Mouse (Mus musculus) spleen, embryonic (tissue): ENCODE results near the gene Zbed4.
"Not testable (repeated sequence)": the region's sequence is repeated elsewhere in the genome, so short reads cannot be mapped to it uniquely, and the experiment has no call there.

Experiments used
- CTCF ChIA-PET: fragments of 350-600 bp; sonication (Branson Sonifier 250); formaldehyde crosslinking; loops from one replicate; lab custom pipeline; 2022; lab: Charles Lee

Zbed4 gene

DNA sequence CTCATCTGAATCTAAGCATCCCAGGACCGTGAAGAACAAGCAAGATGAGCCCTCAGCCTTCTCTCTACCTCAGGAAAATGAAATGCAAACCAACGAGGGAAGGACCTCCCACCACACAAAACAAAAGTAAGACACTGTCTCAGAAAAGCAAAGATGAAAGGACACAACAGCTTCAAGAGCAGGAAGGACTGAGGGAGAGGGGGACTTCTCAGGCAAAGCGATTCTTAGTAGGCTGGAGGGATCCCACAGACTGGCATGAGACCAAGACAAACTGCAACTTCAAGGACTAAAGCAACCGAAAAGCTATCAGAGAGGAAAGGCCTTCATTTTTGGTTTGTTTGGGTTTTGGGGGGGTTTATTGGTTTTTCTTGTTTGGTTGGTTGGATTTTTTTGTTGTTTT is 15.3 kb upstream of the Zbed4 start:
- CTCF ChIA-PET, result interaction anchor here (0.6 kb wide), 1 partner anchor 8 kb away, joined by 3 read pairs; no protein-coding TSS in a partner anchor

DNA sequence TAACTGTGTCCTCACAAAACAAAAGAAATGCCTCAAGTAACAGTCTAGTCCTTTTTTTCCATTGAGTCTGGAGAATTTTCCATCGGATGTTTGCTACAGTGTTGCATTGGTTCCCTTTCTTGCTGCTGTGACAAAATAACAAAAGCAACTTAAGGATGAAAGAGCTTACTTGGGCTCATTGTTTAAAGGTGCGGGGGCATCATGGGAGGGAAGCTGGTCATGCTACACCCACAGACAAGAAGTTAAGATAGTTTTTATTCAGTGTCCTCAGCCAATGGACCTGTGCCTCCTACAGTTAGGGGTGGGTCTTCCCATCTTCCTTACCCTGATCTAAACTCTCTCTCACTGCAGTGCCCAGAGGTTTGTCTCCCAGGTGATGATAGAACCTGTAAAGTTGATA is 13.0 kb upstream of the Zbed4 start:
- CTCF ChIA-PET, result no interaction called here

DNA sequence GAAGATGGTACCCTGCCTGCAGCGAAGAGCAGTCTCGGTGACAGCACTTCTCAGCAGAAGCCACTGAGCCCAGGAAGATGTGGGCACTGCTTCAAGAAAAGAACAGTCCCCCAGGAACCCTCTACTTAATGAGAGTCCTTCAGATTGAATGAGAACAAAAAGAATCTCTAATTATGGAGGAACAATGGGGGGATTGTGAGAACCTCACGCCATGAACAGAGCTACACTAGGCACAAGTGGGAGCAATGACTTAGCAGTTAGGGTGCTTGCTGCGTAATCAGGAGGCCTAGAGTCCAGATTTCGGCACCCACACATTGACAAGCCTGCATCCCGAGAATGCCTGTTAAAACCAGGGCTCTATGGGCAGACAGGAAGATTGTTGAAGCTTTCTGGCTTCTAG is 10.1 kb upstream of the Zbed4 start:
- CTCF ChIA-PET, result no interaction called here

DNA sequence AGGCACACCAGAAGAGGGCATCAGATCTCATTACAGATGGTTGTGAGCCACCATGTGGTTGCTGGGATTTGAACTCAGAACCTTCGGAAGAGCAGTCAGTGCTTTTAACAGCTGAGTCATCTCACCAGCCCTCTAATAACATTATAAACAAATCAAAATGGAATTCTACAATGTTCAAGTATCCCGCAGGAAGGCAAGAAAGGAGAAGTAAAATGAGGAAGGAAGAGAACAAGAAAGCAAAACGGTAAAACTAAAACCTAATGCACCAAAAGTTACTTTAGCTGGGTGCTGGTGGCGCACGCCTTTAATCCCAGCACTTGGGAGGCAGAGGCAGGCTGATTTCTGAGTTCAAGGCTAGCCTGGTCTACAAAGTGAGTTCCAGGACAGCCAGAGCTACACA is 8.1 kb upstream of the Zbed4 start:
- CTCF ChIA-PET, result not testable (repeated sequence)

DNA sequence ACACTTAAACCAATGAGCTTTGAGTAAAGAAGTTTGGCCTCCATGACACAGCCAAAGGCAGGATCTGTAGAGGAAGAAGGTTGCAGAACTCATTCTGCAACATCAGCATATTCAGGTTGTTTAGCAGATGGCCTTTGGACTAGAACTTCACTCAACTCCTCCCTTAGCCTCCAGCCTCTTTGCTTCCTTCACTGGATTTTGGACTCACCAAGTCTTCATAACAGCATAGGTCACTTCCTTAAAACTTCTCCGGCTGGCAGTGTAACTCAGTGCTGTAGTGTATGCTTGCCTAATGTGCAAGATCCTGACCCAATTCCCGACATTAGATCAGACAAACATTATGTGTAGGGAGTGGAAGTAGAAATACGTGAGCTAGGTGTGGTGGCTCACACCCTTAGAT is 6.1 kb upstream of the Zbed4 start:
- CTCF ChIA-PET, result no interaction called here

DNA sequence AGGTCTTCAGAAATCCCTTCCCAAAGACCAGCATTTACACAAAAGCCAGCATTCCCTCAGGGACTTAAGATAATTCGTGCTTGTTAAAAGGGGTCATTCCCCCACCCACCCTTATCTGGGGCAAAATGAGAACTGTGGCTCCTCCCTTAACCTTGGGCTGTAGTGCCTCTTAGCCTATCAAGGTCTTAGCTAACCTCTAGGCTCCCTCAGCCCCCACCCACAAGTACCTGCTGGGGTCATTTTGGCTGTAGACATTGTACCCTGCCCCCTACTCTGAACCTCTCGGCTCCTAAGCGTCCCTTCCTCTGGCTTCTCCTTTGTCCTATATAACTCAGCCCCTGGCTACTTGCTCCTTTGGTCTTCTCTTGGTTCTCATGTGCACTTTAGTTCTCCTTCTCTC is 5.5 kb upstream of the Zbed4 start:
- CTCF ChIA-PET, result no interaction called here

DNA sequence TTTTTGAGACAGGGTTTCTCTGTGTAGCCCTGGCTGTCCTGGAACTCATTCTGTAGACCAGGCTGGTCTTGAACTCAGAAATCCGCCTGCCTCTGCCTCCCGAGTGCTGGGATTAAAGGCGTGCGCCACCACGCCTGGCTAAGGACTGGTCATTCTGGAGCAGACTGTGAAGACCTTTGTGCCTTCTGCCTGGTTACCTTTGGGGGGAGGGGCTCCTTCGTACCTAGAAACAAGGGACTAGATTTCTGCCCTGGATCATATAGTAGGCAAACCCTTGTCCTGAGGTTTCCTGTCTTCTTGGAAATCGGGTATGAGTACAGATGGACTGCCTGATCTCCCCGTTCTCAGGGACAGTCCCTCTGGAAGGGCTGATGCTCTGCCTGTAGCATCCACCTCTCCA is 1.8 kb upstream of the Zbed4 start:
- CTCF ChIA-PET, result not testable (repeated sequence)

DNA sequence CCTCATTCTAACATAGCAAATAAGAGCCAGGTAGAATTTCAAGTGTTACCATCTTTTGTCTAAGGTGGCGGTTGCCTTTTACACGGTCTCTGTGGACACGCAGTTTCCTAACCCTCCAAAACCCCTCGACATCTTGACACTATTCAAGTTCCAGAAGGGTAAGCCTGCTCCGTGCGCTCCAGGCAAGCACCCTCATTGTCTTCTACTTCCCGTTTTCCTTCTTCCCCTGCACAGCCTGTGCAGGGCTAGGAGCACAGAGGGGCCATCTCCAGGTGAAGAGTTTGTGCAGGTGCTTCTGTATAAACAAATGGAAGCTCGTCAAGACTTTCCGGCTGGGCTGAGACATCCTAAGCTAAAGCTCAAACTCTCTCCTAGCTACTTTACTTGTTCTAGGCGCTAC is 1.4 kb upstream of the Zbed4 start:
- CTCF ChIA-PET, result no interaction called here

DNA sequence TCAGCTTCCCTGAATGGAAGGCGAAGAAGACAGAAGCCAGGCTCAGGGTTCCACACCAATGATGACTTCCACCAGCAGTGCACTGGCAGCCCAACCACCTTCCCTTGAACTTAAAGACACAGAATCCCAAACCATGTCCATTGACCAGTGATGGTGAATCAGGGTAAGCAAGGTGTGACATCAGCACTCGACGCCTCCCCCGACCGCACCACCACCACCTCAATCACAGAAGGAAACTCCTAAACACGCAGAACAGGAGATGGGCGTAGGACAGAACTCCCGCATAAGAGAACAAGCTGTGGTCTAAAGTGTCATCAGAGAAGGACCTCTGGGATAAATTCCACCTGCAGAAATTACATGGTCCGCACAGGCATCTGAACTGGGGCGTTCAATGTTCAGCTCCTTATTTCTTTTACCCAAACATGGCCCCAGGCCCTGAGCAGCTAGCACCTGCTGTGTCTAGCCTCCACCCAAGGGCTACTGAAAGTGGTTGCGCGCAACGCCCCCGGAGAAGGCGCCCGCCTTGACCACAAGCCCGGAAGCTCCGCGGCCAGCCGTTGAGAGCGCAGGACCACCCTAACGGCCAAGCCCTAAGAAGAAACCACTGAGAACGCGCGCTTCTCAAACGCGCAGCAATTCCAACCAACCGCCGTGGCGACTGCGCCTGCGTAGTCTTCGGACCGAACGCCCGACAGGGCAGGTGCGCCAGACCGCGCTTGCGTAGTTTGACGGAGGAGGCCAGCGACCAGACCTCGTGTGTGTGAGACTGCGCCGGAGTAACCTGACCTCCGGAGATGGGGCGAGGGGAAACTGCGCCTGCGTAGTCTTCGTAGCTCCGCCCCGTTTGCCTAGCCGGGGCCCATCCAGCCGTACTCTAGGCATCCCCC is 540 bp upstream of the Zbed4 start:
- CTCF ChIA-PET, result no interaction called here

DNA sequence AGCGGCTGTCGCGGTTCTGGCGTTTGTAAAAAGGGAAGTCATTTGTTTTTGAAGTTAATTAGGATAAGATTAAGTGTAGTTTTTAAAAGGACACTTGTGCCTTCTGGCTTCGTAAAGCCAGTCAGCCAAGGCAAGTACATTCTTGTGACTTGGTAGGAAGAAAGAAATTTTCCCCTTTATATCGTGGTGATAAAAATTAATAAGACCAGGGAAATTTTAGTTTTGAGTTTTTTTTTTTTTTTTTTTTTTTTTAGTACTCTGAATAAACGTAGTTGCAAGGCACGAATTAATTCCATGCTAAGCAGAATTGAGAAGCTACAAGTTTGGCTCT is 908 bp downstream of the Zbed4 start:
- CTCF ChIA-PET, result no interaction called here

DNA sequence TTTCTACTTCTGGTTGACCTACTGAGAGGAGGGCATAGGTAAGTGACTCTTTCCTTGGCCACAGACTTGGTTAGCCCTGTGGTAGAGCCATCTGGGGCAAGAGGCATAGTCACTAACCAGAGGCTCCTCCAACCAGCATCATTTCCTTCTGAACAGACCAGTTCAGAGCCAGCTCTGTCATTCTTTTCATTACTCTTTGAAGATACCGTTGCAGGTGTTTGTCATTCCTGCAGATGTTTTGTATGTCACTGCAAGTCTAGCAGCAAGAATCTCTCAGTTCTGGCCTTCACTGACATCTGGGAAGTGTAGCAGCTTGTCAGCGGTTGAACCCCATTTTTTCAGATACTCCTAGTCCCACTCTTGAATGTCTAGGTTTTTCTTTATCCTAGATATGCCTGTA is 3.4 kb downstream of the Zbed4 start:
- CTCF ChIA-PET, result no interaction called here

DNA sequence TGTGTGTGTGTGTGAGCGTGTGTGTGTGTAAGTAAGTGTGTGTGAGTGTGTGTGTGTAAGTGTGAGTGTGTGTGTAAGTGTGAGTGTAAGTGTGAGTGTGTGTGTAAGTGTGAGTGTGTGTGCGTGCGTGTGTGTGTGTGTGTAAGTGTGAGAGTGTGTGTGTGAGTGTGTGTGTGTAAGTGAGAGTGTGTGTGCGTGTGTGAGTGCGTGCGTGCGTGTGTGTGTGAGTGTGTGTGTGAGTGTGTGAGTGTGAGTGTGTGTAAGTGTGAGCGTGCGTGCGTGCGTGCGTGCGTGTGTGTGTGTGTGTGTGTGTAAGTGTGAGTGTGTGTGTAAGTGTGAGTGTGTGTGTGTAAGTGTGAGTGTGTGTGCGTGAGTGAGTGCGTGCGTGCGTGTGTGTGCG is 4.3 kb downstream of the Zbed4 start:
- CTCF ChIA-PET, result interaction anchor here (0.9 kb wide), 1 partner anchor 11 kb away, joined by 7 read pairs; no protein-coding TSS in a partner anchor

DNA sequence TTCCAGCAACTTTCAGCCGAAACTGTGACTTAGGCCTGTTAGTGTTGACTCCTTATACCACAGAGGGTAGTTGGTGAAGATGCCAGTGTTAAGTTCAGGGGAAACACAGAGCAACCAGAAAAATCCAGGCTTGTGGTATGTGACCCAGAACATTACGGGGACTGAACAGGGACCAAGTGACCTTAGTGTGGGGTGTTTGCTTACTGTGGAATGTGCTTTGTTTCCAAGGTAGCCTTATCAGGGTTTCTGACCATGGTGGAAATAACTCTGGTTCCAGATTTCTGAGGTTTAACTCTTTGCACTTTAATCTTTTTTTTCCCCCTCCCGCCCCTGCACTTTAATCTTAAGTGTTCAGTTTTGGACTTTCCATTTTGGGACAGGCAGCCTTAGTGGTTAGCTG is 6.6 kb downstream of the Zbed4 start:
- CTCF ChIA-PET, result interaction anchor here (0.6 kb wide), 1 partner anchor 465 kb away, joined by 5 read pairs; no protein-coding TSS in a partner anchor

DNA sequence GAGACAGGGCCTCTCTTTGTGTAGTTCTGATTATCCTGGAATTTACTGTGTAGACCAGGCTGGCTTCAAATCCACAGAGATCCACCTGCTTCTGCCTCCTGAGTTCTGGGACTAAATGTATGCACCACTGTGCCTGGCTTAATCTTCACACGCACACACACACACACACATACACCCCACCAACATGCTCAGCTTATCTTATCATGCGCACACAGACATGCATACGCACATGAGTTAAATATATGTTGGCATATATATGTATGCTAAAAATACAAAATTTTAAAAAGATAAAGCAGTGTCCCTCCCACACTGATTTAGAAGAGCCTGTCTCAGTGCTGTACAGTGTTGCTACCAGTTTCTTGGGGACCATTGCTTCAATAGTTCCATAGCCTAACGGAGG is 10.1 kb downstream of the Zbed4 start:
- CTCF ChIA-PET, result no interaction called here

DNA sequence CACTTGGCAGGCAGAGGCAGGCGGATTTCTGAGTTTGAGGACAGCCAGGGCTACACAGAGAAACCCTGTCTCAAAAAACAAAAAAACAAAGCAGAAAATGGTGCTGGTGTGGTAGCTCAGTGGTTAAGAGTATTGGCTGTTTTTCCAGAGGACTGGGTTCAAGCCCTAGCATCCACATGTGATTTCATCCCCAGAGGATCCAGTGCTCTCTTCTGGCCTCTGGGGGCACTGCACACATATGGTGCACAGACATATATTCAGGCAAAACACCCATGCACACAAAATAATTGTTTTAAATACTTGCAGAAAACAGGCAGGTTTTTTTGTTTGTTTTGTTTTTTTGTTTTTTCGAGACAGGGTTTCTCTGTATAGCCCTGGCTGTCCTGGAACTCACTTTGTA is 14.7 kb downstream of the Zbed4 start:
- CTCF ChIA-PET, result not testable (repeated sequence)

DNA sequence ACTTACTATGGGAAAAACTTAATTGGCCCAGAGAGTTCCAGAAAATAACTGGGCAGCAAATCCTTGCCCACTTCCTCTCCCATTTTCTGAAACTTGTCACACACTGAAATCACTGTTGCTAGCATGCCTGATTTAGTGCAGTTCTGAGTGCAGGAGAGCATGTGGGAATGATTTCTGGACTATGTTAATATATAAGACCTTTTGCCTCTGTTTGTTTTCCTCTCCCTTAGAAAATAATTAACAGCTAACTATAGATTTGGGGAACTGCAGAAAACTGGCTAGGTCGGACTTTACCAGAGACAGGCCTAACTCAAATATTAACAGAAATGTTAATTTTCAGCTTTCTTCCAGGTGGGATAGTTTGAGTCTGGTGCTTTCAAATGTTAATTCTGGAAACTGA is 17.1 kb downstream of the Zbed4 start:
- CTCF ChIA-PET, result no interaction called here

DNA sequence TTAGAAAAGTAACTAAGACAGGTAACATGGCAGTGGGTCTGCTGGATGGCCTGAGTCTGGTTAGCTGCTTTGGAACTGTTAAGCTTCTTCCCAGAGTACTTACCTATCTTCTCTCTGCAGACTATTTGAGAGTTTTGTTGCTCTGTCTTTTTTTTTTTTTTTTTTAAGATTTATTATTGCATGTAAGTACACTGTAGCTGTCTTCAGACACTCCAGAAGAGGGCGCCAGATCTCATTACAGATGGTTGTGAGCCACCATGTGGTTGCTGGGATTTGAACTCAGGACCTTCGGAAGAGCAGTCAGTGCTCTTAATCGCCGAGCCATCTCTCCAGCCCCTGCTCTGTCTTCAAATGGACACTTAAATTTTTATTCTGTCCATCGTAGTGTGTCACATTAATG is 23.2 kb downstream of the Zbed4 start:
- CTCF ChIA-PET, result not testable (repeated sequence)

DNA sequence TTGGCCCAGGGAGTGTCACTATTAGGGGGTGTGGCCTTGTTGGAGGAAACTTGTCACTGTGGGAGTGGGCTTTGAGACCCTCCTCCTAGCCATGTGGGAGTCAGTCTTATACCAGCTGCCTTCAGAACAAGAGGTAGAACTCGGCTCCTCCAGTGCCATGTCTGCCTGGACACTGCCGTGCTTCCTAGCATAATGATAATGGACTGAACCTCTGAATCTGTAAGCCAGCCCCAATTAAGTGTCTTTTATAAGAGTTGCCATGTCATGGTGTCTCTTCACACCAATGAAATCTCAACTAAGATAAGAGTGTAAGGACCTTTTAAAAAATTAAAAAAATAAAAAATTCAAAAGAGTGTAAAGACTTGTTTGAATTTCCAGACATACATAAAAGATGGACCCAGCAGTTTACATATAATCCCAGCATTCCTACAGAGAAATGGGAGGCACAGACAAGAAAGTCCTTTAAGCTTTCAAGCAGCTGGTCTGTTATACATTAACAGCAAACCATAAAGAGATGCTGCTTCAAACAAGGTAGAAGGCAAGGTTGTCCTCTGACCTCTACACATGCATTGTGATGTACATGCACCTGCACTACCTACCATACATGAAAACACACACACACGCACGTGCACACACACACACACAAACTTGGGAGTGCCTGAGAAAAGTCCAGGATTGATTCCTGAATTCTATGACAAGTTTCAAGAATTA is 40.8 kb downstream of the Zbed4 start:
- CTCF ChIA-PET, result interaction anchor here (0.6 kb wide), 1 partner anchor 76 kb away, joined by 5 read pairs; no protein-coding TSS in a partner anchor

DNA sequence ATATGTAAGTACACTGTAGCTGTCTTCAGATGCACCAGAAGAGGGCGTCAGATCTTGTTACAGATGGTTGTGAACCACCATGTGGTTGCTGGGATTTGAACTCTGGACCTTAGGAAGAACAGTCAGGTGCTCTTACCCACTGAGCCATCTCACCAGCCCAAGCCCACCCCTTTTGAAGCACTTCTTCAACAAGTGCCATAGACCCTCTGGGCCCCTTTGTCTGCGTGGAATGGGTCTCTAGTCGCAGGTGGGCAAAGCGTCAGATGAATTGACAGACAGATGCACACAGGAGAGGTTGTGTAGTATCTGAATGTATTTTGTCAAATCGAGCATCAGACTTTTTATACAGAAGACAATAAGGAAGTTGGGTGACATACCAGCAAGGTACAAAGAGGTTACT is 43.3 kb downstream of the Zbed4 start:
- CTCF ChIA-PET, result not testable (repeated sequence)

DNA sequence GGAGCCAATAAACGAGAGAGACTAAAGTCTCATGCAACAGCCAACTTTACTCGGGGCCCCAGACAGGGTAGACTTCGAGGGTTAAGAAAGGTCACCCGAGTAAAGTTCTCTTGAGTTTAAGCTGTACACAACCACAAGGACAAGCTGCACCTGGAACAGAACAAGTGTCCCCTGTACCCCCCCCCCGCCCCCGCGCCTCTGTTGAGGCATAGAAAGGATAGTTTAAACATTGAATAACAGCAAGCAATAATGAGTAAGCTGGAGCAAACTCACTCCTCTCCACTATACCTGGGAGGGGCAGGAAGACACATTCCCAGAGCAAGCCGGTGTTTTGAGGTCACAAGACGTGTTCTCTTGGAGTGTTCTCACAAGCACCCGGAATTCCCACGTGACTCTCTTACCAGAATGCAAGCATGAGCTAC is 48.5 kb downstream of the Zbed4 start:
- CTCF ChIA-PET, result no interaction called here

DNA sequence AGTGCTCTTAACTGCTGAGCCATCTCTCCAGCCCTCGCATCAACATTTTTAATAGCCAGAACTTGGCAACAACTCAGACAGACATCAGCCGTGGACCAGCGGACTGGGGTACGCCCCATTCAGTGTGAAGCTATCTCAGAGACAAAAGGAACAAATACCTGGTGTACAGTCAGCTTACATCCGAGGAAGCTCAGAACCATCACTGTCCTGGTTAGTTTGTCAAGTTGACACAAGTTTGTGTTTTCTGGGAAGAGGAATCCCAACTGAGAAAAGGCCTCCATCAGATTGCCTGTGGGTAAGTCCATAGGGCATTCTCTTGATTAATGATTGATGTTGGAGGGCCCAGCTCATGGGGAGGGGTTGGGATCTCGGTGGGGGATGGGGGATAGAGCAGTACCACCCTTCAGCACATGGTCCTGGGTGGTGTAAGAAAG is 49.5 kb downstream of the Zbed4 start:
- CTCF ChIA-PET, result no interaction called here

DNA sequence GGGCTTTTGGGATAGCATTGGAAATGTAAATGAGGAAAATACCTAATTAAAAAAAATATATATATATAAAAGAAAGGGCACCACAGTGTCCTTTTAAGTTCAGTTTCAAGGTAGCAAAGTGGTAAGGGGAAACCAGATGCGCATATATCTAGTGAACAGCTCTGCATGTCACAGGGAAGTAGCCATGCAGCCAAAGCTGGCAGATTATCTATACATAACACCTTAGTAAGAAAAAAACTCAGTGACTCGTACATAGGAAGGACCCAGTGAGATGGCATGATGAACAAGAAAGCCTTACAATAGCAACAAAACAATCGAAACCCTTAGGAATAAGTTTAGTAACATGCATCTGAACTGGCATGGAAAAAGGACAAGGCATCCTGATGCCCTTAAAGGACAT is 50.4 kb downstream of the Zbed4 start:
- CTCF ChIA-PET, result no interaction called here

DNA sequence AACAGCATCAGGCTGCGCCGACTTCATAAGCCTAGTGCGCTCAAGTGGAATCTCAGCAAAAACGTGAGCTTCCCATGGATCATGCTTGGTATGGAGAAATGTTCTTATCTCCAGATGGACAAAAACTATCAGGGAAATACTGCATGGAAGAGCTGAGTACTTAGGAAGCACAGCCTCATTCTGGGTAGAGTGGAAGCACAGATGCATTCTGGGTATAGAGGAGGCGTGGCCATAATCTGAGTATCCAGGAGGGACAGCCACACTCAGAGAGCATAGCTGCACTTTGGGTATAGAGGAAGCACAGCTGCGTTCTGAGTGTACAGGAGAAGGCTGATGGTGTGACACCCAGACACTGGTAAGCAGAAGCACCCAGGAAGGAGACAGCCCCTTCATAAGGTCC is 50.9 kb downstream of the Zbed4 start:
- CTCF ChIA-PET, result no interaction called here
